Mouse (Mus musculus): ENCODE data around the gene Ndufv3.
A peak's percentile ranks its signal among the peaks of the same experiment; 100 is the strongest.
"Not testable (repeated sequence)": the region's sequence is repeated elsewhere in the genome, so short reads cannot be mapped to it uniquely, and the experiment has no call there.

The Ndufv3 gene

DNA sequence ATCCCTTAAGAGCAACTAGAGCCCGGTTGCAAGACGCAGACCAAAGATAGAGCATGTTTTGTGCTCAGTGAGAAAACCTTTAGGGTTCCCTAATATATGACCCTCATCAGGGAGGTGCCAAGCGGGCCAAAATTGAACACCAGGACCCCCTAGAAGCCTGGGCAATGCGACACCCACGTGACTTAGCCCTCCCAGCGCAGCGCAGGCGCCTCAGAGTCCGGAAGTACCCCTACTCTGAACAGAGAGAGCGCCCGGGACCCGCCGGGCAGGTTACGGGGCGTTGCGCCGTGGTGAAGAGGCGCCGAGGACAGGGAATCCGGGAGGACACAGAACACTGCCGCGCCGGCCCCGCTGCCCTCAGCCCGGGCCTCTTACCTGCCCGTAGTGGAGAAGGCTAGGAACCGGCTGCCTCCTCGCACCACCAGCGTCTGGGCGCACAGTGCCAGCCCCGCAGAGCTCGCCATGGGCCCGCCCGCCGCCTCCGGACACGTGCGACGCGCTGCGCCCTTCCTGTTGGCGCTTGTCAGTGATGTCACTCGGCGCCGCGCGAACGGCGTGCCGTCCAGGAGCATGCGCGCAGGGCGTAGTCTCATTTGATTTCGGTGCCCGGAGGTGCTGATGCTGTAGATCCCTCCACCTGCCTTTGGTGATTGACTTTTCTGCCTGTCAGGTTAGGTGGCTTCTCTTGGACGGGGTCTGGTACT, 8.0 kb upstream of the Ndufv3 start:
- peak; percentile 79 to 89 for DNase-seq (ENCODE audit: low spot score in 2 of 2)

DNA sequence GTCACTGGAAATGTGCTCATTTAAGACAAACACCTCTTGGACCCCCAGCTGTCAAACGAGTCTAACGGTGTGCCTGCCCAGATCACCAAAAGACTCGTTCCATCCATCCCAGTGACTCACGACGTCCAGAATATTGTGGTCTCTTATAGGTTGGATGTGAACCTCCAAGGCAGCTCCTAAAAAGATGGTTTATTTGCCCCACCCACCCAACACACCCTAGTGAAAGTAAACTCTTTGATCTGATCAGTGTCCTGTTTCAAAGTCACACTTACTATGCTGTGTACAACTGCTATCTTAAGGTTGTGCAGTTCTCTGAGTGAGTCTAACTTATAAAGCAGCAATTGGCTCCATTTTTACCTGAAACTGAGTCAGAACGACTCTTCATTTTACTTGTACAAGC, 7.3 kb upstream of the Ndufv3 start:
- no peak for DNase-seq (ENCODE audit: low spot score in 2 of 2)

DNA sequence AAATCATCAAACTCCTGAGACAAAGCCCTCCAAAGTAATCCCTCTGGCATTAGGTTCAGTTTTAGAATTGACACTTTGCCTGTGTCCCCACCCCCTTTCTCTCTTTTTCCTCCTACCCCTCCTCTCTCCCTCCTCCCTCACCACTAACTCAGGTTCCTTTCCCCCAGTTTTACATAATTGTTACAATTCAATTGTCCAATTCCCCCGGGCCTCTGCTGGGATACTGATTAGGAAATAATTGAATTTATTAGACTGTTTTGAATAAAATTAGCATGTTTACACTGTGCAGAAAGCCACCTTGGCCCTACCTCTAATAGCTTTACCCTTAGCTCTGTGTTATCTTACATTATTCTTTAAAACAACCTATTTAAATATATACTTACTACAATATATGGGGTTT, 5.2 kb upstream of the Ndufv3 start:
- DNase-seq (ENCODE audit: low spot score in 2 of 2) = no peak

DNA sequence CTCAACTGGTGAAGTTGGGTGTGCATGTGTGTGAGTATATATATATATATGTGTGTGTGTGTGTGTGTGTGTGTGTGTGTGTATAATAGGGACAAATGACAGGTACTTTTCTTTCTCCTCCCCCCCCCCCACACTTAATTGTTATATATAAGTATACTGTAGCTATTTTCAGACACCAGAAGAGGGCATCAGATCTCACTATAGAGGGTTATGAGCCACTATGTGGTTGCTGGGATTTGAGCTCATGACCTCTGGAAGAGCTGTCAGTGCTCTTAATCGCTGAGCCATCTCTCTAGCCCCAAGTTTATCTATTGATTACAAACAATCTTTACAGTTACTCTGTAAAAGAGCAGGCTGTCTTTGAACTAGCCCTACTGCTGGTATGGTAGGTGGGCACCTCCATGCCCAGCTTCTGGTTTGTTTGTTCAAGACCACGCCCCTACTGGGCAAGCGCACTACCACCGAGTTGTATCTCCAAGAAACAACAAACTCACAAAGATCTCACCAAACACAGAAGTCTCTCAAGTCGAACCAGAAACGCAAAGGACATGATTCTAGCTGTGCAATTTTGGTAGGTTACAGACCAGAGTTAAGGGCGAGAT, 470 bp upstream of the Ndufv3 start:
- DNase-seq (ENCODE audit: low spot score in 2 of 2) = no peak

DNA sequence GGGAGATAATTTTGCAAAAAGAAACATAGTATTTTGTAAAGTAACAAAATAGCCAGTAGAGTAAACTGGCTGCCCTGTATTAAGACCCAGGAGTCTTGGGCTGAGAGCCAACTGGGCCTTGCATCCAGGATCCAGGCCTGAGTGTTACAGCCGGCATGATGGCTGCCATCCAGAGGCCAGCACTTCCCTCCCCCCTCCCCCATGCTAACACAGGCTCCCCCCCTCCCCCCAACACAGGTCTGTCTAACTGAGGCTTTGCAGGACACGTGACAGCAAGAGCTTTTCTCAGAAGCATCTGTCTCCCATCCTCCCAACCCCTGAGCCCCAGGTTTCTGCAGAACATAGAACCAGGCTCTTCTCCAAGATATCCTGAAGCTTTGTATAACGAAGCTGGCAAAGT, 980 bp downstream of the Ndufv3 start:
- no peak for DNase-seq (ENCODE audit: low spot score in 2 of 2)

DNA sequence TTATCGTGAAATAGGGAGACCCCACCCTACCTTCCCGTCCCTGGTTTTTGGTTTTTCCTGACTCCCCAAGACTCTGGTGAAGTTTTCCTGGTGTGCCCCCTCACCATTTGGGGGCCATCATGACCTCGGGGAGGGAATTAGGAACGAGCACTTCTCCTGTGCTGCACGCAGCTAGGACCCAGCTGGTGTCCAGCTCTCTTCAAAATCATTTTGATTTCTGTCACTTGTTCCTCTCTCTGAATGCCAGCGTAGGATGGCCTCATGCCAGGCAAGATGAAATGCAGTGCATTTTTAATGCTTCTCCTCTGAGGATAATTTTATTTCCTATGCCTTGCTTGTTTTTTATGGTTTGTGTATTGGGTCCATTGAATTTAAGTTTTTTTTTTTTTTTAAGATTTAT, 2.0 kb downstream of the Ndufv3 start:
- no peak for DNase-seq (ENCODE audit: low spot score in 2 of 2)

DNA sequence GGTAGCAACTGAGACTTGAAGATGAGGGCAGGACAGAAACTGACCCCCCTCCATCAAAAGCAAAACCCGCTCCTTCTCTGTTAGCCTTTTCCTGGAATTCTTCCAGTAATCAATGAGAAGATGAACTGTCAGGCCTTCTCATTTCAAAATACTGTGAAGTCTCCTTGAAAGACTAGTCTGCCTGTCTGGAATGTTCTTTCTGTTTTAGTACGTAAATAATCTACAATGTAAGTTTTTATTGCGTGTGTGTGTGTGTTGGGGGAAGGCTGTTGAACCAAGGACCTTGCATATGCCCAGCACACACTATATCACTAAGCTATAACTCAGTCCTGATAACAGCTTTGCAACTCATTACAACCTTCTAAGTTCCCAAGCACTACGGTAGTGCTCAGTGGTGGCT, 5.2 kb downstream of the Ndufv3 start:
- no peak for DNase-seq (ENCODE audit: low spot score in 2 of 2)

DNA sequence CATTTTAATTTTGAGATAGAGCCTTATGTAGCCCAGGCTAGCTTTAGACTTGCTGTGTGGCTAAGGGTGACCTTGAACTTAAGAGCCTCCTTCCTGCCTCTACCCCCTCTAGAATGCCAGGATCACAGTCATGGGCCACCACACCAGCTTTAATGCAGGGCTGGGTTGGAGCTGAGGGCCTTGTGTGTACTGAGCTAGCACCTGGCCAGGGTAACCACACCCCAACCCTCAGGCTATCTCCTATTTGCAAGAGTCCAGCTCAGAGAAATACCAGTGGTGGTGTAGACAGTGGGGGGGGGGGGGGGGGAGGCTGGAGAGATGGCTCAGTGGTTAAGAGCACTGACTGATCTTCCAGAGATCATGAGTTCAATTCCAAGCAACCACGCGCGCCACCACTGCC, 5.9 kb downstream of the Ndufv3 start:
- DNase-seq (ENCODE audit: low spot score in 2 of 2) = no peak

DNA sequence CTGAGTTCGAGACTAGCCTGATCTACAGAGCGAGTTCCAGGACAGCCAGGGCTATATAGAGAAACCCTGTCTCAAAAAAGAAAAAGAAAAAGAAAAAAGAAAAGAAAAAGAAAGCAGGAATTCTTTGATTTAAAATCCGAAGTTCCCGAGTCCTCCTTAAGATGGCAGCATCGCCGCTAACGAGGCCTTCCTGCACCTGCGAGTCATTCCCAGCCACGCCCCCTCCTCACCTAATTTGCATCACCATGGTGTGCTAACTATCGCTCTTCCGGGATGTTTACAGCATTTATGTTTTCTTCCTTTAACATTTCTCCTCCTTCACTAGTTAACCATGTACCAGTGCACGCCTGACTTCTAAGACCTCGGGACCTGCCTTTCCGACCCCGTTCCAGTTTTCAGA, 9.4 kb downstream of the Ndufv3 start:
- DNase-seq (ENCODE audit: low spot score in 2 of 2) = no peak

DNA sequence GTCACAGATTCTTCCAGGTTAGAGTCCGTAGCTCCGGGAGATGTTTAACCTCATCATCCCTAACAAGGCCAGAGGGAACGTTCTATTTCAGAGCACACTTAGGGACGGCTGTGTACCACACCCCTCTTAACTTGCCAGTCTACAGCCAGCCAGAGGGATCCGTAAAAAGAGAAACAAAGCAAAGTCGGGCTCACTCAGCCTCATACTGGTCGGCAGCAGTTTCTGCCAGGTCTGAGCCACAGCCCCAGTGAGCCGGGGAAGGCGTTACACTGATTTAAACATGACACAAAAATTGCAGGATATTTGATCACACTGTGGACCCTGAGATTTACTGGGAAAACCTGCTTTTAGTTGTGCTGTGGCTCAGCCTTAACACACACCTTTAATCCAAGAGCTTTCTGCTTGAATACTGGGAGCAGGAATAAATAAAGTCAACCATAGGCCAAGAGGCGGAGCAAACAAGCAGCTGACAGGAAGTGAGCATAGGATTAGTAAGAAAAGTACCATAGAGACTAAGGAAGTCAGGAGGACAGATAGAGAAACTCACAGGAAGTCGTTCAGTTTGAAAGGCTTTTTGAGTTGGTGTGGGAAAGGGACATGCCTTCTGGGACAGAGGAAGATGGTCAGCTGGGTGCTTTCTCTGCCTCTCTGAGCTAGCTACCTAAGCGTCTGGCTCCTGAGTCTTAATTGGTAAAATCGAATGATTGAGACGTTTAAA, 11.7 kb downstream of the Ndufv3 start:
- no peak for DNase-seq (ENCODE audit: low spot score in 2 of 2)

DNA sequence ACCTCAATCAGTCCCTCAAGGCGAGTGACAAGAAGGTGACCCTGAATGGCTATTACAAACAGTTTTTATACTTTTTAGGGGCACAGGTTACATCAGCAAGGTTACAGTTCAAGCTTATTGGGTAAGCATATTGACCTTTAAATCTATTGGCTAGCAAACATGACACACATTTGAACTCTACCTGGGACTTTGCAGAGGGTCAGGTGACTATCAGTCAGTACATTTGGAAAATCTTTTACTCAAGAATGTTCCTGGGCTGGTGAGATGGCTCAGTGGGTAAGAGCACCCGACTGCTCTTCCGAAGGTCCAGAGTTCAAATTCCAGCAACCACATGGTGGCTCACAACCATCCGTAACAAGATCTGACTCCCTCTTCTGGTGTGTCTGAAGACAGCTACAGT, 12.4 kb downstream of the Ndufv3 start:
- DNase-seq (ENCODE audit: low spot score in 2 of 2) = not testable (repeated sequence)

DNA sequence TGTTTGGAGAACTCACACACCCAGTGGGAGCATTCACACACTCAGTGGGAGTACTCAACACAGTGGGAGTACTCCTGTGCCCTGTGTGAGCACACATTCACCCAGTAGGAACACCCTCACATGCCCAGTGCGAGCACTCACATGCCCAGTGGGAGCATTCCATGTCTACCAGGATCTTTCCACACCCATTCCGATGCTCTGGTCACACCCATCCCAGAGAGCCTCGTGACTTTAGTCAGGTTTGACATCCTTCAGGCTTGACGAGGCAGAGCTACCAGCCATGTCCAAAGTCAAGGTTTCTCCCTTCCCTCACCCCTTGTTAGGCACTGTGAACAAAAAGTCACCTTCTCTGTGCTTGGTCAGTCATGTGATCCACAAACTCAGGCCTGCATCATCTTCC, 15.4 kb downstream of the Ndufv3 start:
- no peak for DNase-seq (ENCODE audit: low spot score in 2 of 2)

DNA sequence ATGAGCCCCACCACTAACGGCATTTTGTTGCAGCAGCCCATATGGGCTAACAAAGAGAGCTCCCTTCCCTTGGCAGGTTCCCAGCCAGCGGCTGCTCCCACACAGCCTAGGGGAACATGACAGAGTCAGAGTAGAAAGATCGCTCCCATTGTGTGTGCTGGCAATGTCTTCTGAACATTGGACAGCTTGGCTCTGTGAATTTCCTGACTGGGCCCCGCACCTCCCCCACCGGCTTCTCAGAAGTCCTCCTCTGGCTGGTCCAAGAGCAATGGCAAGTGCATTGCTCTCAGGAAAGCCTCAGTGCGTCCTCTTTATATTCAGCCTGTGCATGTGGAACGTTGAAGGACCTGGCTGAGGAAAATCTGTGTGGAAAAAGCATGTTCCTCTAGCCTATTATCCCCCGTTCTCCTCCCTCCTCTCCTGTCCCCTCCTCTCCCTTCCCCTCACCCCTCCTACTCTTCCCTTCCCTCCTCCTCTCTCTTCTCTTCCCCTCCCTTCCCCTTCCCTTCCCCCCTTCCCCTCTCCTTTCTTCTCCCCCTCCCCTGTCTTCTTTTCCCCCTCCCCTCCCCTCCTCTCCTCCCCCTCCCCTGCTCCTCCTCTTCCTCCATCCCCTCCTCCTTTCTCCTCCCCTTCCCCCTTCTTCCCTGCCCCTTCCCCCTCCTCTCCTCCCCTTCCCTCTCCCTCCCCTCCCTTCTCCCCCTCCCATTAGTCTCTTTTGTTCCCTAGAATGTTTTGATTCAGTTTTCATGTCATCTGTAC, 16.1 kb downstream of the Ndufv3 start:
- DNase-seq (ENCODE audit: low spot score in 2 of 2) = peak; percentile 65 to 68

DNA sequence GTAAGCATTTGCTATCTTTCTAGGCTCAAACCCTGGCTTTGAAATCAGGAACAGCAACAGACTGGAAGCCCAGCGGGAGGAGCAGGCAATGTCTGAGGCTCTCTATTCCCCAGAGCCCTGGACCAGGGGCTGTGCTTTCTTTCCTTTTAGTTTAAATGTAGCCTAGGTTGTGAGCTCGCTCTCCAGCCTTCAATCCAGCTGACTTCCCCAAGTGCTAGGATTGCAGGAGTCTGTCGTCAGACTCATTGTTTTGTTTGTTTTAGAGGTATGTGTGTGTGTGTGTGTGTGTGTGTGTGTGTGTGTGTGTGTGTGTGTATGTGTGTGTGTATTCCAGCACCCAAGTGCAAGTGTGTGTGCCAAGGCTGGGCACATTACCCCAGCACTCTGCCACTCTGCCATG, 20.2 kb downstream of the Ndufv3 start:
- DNase-seq (ENCODE audit: low spot score in 2 of 2) = no peak

DNA sequence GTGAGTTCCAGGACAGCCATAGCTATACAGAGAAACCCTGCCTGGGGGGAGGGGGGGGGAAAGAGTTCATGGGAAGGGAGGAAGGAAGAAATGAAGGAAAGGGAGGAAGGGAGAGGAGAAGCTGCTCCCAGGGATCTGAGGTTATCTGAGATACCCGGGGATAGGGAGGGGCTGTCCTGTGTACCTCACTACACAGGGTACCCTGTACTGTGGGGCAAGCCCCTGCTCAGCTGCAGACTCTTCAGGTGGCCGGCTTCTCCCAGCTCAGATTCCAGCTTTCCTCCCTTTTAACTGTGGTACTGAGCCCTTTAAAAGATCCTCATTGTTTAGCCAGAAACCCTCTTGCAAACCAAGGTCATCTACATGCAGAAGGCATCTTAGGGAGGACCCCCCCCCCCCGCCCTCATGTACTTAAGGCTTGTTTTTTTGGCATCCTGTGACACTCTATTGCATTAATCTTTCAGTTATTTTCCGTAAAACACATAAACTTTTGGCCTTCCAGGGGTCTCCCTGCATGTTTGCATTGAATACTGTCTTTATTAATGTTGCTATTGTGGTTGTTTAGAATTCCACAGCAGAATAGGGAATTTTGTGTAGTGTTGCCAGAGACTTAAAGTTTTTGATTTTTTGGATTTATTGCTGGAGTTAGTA, 21.0 kb downstream of the Ndufv3 start:
- DNase-seq (ENCODE audit: low spot score in 2 of 2) = no peak

DNA sequence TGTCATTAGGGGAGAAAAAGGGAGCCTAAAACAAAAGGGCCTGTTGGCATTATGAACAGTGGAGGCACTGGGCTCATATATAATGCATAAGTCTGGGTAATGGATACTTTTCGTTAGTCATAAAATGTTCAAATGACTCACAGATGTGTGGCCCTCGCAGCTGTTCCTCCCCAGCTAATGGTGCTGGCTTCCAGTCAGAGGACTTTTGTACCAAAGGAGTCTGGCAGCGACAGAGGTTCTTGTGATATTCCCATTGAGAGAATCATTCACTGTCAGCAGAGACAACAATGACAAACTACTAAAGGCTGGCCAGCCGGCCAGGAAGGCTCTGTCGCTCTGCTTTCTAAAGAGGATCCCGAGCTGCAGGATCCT, 21.5 kb downstream of the Ndufv3 start:
- DNase-seq (ENCODE audit: low spot score in 2 of 2) = no peak

DNA sequence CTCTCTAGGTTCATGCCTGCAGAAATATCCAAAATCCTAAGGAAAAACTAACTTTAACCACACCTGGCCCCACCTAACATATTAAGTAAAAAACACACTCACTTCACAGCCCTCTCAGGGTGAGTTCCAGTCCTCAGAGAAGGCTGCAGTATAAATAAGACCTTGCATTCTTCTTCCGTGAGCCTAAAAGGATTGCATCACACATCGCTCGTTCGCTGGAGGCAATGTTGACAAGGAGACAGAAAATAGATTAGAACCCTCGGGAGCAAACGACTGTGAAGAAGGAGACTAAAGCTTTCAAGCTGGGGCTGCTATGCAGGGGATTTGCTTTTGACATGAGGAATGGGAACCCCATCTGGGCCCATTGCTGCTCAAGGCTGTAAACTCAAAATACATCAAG, 23.7 kb downstream of the Ndufv3 start:
- no peak for DNase-seq (ENCODE audit: low spot score in 2 of 2)

DNA sequence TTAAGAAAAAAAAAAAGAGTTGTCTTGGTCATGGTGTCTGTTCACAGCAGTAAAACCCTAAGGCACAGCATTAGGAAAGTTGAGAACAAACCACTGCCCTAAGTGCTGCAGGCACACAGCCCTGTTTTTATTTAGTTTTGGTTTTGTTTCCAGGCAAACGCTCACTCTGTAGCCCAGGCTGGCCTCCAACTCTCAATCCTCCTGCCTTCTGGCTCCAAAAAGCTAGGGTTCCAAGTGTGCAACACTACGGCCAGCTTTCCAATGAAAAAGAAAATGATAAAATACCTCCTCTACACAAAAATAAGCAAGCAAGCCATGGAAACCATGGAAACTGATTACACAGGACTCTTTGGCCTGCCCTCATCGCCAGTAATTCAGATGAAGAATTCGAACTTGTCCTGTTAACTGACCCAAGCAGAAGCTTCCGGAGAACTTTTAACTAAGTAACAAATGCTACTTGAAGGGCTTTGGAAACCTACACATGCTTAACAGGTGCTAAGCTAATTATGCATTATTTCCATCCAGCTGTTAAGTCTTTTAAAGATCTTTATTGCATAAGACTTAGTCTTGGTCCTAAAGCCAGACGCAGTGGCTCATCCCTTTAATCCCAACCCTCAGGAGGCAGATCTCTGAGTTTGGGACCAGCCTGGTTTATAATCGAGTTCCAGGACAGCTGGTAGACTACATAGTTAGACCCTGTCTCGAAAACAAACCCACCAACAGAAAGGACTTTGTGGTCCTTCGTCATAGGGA, 26.7 kb downstream of the Ndufv3 start:
- DNase-seq (ENCODE audit: low spot score in 2 of 2) = no peak

DNA sequence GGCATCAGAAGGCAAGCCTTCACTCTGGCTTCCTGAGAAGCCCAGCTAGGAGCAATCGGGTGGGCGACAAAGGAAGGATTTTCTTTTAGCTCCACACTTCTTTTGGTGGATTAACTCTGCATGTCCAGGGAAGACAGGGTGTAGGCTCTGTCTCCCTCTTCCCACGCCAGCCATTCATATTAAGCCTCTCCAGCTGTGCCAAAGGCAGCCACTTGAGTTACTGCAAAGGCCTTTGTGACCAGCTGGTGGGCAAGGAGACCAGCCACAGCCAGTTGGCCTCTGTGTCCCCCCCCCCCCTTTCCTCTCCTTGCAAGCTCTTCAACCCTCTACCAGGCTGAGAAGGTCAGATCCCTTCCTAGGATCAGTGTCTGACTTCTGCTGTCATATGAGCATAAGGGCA, 28.1 kb downstream of the Ndufv3 start:
- DNase-seq (ENCODE audit: low spot score in 2 of 2) = no peak

DNA sequence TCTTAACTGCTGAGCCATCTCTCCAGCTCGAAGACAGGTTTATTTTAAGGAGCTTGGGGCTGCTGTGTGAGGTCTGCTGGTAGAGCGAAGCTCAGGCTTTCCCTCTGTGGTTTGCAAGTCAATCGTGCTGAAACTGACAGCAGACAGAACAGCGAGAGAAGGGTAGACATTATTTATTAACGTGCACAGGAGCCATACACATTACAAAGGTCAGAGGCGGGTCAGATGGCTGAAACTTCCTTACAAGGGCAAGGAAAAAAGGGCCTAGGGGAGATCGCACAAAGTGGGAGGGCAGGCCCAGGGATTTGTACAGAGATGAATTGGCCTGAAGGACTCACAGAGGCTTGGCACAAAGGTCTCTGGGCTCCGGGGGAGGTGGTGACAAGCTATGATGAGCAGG, 29.5 kb downstream of the Ndufv3 start:
- DNase-seq (ENCODE audit: low spot score in 2 of 2) = no peak

DNA sequence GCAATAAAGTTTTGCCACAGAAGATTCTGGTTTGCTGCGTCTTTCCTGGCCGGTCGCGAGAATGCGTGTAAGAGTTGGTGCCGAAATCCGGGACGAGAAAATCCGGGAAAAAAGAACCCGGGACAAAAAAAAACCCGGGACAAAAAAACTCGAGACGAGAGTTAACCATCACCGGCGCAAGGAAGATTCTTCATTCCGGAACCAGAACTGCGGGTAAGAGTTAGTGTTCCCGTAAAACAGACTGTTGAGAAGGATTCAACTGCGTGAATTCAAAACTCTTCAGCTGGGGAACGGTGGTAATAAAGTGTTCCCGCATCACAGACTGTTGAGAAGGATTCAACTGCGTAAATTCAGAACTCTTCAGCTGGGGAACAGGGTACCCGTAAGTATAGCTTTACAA, 32.7 kb downstream of the Ndufv3 start:
- not testable (repeated sequence) for DNase-seq (ENCODE audit: low spot score in 2 of 2)
